Mouse (Mus musculus): ENCODE measurements at regions not wholly inside any gene's neighbourhood (a gene's known extent, or its start where the extent isn't known, plus 50 kb on each side); places are given as distances from the start of the nearest gene placed in this dataset.

GRCm38 (mm10) chr5:75280698-75281097 is 128.6 kb downstream of the Pdgfra start:
- 72% methylated on average over 3 of the region's 3 CpGs for WGBS
- no peak overlapping the region for H3K9ac ChIP-seq (replicated peaks)
- no peaks in the 10 kb centered on the region for H3K27me3 ChIP-seq
- no peaks in the 10 kb centered on the region for H3K36me3 ChIP-seq
- no peak overlapping the region for H3K4me3 ChIP-seq (replicated peaks)
- H3K4me2 ChIP-seq, result no peak overlapping the region
- H3K27ac ChIP-seq, result no peak overlapping the region
- ATAC-seq (ENCODE audit: insufficient number of reproducible peaks, insufficient read depth, low FRiP score, low TSS enrichment, low read depth), result no peak
- no peaks in the 10 kb centered on the region for H3K9me3 ChIP-seq
- H3K4me1 ChIP-seq (replicated peaks), result 0 out of 2 replicates have a peak, but pooled peaks cover 7% of the 10 kb centered on the region

GRCm38 (mm10) chr5:75281510-75281909 is 129.4 kb downstream of the Pdgfra start:
- no peaks in the 10 kb centered on the region for H3K27me3 ChIP-seq
- no peak overlapping the region for H3K9ac ChIP-seq (replicated peaks)
- H3K36me3 ChIP-seq, result no peaks in the 10 kb centered on the region
- no peak for ATAC-seq (ENCODE audit: insufficient number of reproducible peaks, insufficient read depth, low FRiP score, low TSS enrichment, low read depth)
- 83% methylated on average over 7 of the region's 7 CpGs for WGBS
- 0 out of 2 replicates have a peak, but pooled peaks cover 8% of the 10 kb centered on the region for H3K4me1 ChIP-seq (replicated peaks)
- no peak overlapping the region for H3K27ac ChIP-seq
- no peak overlapping the region for H3K4me3 ChIP-seq (replicated peaks)
- H3K9me3 ChIP-seq, result no peaks in the 10 kb centered on the region
- H3K4me2 ChIP-seq, result no peak overlapping the region

- Histone ChIP-seq H3K36me3 (no peaks in the 10 kb centered on the region), H3K9ac (replicated peaks) (no peak overlapping the region), H3K27me3 (no peaks in the 10 kb centered on the region), H3K4me3 (replicated peaks) (no peak overlapping the region), H3K4me2 (no peak overlapping the region), H3K27ac (no peak overlapping the region), H3K9me3 (no peaks in the 10 kb centered on the region), H3K4me1 (replicated peaks) (0 out of 2 replicates have a peak, but pooled peaks cover 8% of the 10 kb centered on the region)
- WGBS, result 56% methylated on average over 4 of the region's 4 CpGs
- ATAC-seq (ENCODE audit: insufficient number of reproducible peaks, insufficient read depth, low FRiP score, low TSS enrichment, low read depth), result no peak
Observed at GRCm38 (mm10) chr5:75282617-75283016, 130.5 kb downstream of the Pdgfra start.

GRCm38 (mm10) chr5:75283841-75284240 is 131.7 kb downstream of the Pdgfra start:
- ATAC-seq (ENCODE audit: insufficient number of reproducible peaks, insufficient read depth, low FRiP score, low TSS enrichment, low read depth), result no peak
- H3K9me3 ChIP-seq, result no peaks in the 10 kb centered on the region
- H3K9ac ChIP-seq (replicated peaks), result no peak overlapping the region
- 83% methylated on average over 5 of the region's 5 CpGs for WGBS
- H3K27ac ChIP-seq, result no peak overlapping the region
- 0 out of 2 replicates have a peak, but pooled peaks cover 15% of the 10 kb centered on the region for H3K4me1 ChIP-seq (replicated peaks)
- no peaks in the 10 kb centered on the region for H3K27me3 ChIP-seq
- H3K4me3 ChIP-seq (replicated peaks), result no peak overlapping the region
- H3K36me3 ChIP-seq, result no peaks in the 10 kb centered on the region
- H3K4me2 ChIP-seq, result no peak overlapping the region

GRCm38 (mm10) chr5:75285950-75286349 is 133.9 kb downstream of the Pdgfra start:
- Histone ChIP-seq H3K9me3 (no peaks in the 10 kb centered on the region), H3K9ac (replicated peaks) (no peak overlapping the region)
- WGBS, result 76% methylated on average over 10 of the region's 10 CpGs

GRCm38 (mm10) chr5:75295676-75296075 is 143.6 kb downstream of the Pdgfra start:
- Histone ChIP-seq H3K9ac (replicated peaks) (no peak overlapping the region), H3K27ac (no peak overlapping the region), H3K4me2 (no peak overlapping the region), H3K36me3 (no peaks in the 10 kb centered on the region), H3K9me3 (no peaks in the 10 kb centered on the region), H3K27me3 (no peaks in the 10 kb centered on the region), H3K4me1 (replicated peaks) (no peaks in the 10 kb centered on the region), H3K4me3 (replicated peaks) (no peak overlapping the region)
- ATAC-seq (ENCODE audit: insufficient number of reproducible peaks, insufficient read depth, low FRiP score, low TSS enrichment, low read depth), result no peak
- 76% methylated on average over 2 of the region's 2 CpGs for WGBS

More at GRCm38 (mm10) chr5:75285950-75286349, 133.9 kb downstream of the Pdgfra start:
- Histone ChIP-seq H3K27me3 (no peaks in the 10 kb centered on the region), H3K36me3 (no peaks in the 10 kb centered on the region), H3K4me1 (replicated peaks) (0 out of 2 replicates have a peak, but pooled peaks cover 15% of the 10 kb centered on the region), H3K4me2 (no peak overlapping the region), H3K27ac (no peak overlapping the region), H3K4me3 (replicated peaks) (no peak overlapping the region)
- ATAC-seq (ENCODE audit: insufficient number of reproducible peaks, insufficient read depth, low FRiP score, low TSS enrichment, low read depth), result no peak

GRCm38 (mm10) chr5:75312897-75313296 is 160.8 kb downstream of the Pdgfra start:
- Histone ChIP-seq H3K27ac (no peak overlapping the region), H3K4me3 (replicated peaks) (no peak overlapping the region), H3K4me1 (replicated peaks) (no peaks in the 10 kb centered on the region), H3K9ac (replicated peaks) (no peak overlapping the region), H3K36me3 (no peaks in the 10 kb centered on the region), H3K9me3 (no peaks in the 10 kb centered on the region), H3K27me3 (no peaks in the 10 kb centered on the region), H3K4me2 (no peak overlapping the region)
- 78% methylated on average over 1 of the region's 1 CpGs for WGBS
- no peak for ATAC-seq (ENCODE audit: insufficient number of reproducible peaks, insufficient read depth, low FRiP score, low TSS enrichment, low read depth)

- no peaks in the 10 kb centered on the region for H3K36me3 ChIP-seq
- 93% methylated on average over 1 of the region's 1 CpGs for WGBS
Observed at GRCm38 (mm10) chr5:75315956-75316355, 163.9 kb downstream of the Pdgfra start.

GRCm38 (mm10) chr5:75320536-75320935 is 168.4 kb downstream of the Pdgfra start:
- H3K4me3 ChIP-seq (replicated peaks), result no peak overlapping the region
- H3K4me1 ChIP-seq (replicated peaks), result no peaks in the 10 kb centered on the region; the same call in 1 of the 2 replicates
- no peak for ATAC-seq (ENCODE audit: insufficient number of reproducible peaks, insufficient read depth, low FRiP score, low TSS enrichment, low read depth)
- no peak overlapping the region for H3K9ac ChIP-seq (replicated peaks)
- H3K27ac ChIP-seq, result no peak overlapping the region
- H3K36me3 ChIP-seq, result no peaks in the 10 kb centered on the region
- H3K4me2 ChIP-seq, result no peak overlapping the region
- WGBS, result 78% methylated on average over 2 of the region's 2 CpGs
- H3K9me3 ChIP-seq, result no peaks in the 10 kb centered on the region
- no peaks in the 10 kb centered on the region for H3K27me3 ChIP-seq

More at GRCm38 (mm10) chr5:75315956-75316355, 163.9 kb downstream of the Pdgfra start:
- Histone ChIP-seq H3K4me1 (replicated peaks) (no peaks in the 10 kb centered on the region), H3K9ac (replicated peaks) (no peak overlapping the region), H3K27ac (no peak overlapping the region), H3K4me2 (no peak overlapping the region), H3K4me3 (replicated peaks) (no peak overlapping the region), H3K9me3 (no peaks in the 10 kb centered on the region), H3K27me3 (no peaks in the 10 kb centered on the region)
- no peak for ATAC-seq (ENCODE audit: insufficient number of reproducible peaks, insufficient read depth, low FRiP score, low TSS enrichment, low read depth)

GRCm38 (mm10) chr5:75334050-75334449 is 182.0 kb downstream of the Pdgfra start:
- H3K9me3 ChIP-seq, result no peaks in the 10 kb centered on the region; the same call in 1 of the 2 replicates
- H3K27ac ChIP-seq, result no peak overlapping the region
- no peak overlapping the region for H3K9ac ChIP-seq (replicated peaks)
- no peaks in the 10 kb centered on the region for H3K4me1 ChIP-seq (replicated peaks)
- ATAC-seq (ENCODE audit: insufficient number of reproducible peaks, insufficient read depth, low FRiP score, low TSS enrichment, low read depth), result no peak
- H3K36me3 ChIP-seq, result no peaks in the 10 kb centered on the region
- no peaks in the 10 kb centered on the region for H3K27me3 ChIP-seq
- no peak overlapping the region for H3K4me3 ChIP-seq (replicated peaks)
- WGBS, result 84% methylated on average over 3 of the region's 3 CpGs
- H3K4me2 ChIP-seq, result no peak overlapping the region

- Histone ChIP-seq H3K27me3 (no peaks in the 10 kb centered on the region), H3K9me3 (no peaks in the 10 kb centered on the region; the same call in 1 of the 2 replicates), H3K4me3 (replicated peaks) (no peak overlapping the region), H3K36me3 (no peaks in the 10 kb centered on the region), H3K27ac (no peak overlapping the region), H3K9ac (replicated peaks) (no peak overlapping the region), H3K4me1 (replicated peaks) (no peaks in the 10 kb centered on the region), H3K4me2 (no peak overlapping the region)
- no peak for ATAC-seq (ENCODE audit: insufficient number of reproducible peaks, insufficient read depth, low FRiP score, low TSS enrichment, low read depth)
- WGBS, result 91% methylated on average over 11 of the region's 11 CpGs
Observed at GRCm38 (mm10) chr5:75336454-75336853, 184.4 kb downstream of the Pdgfra start.

GRCm38 (mm10) chr5:75338439-75338838 is 186.3 kb downstream of the Pdgfra start:
- no peaks in the 10 kb centered on the region for H3K4me1 ChIP-seq (replicated peaks)
- no peak for ATAC-seq (ENCODE audit: insufficient number of reproducible peaks, insufficient read depth, low FRiP score, low TSS enrichment, low read depth)
- H3K27me3 ChIP-seq, result no peaks in the 10 kb centered on the region
- H3K36me3 ChIP-seq, result no peaks in the 10 kb centered on the region
- H3K9ac ChIP-seq (replicated peaks), result no peak overlapping the region
- no peak overlapping the region for H3K27ac ChIP-seq
- no peak overlapping the region for H3K4me3 ChIP-seq (replicated peaks)
- 91% methylated on average over 11 of the region's 11 CpGs for WGBS
- no peak overlapping the region for H3K4me2 ChIP-seq
- no peaks in the 10 kb centered on the region; the same call in 1 of the 2 replicates for H3K9me3 ChIP-seq

Data from limb, embryonic 12.5 days (tissue).